Mouse (Mus musculus) CH12.LX (cell line): ENCODE measurements around the gene H2al1k. TPM values are rescaled to one million over a fixed set of nuclear protein-coding genes. Genes with fewer than 3 reads are reported as not detected.
"Not testable (repeated sequence)": the region's sequence is repeated elsewhere in the genome, so short reads cannot be mapped to it uniquely, and the experiment has no call there.

Source experiments
- DNase-seq: peaks from one replicate; pipeline ENCODE4 v3.0.0-alpha.2; 2013; ENCODE audit errors: extremely low read depth
- H3K27ac ChIP-seq: 2 replicates; pipeline ENCODE4 v1.5.1; 2012; ENCODE audit warnings: low read depth, mild to moderate bottlenecking, control low read depth, moderate library complexity; ENCODE audit not compliant: insufficient read depth
- H3K27me3 ChIP-seq: replicated peaks from 2 replicates; pipeline ENCODE3; 2012; ENCODE audit warnings: inconsistent platforms
- H3K36me3 ChIP-seq, 2 experiments: replicated peaks in 1 of 2; 2 replicates each; pipeline versions ENCODE3 to v1.6.1; 2012; ENCODE audit warnings: inconsistent platforms in 1 of 2, low read length in 1 of 2, mild to moderate bottlenecking in 1 of 2, mixed read lengths in 1 of 2, moderate library complexity in 1 of 2; ENCODE audit not compliant: control insufficient read depth in 1 of 2, insufficient read depth in 1 of 2
- H3K4me1 ChIP-seq, 2 experiments: 2 replicates each; pipeline ENCODE4 v1.6.1; 2012; ENCODE audit warnings: inconsistent platforms in 1 of 2, moderate library complexity in 1 of 2; ENCODE audit not compliant: insufficient read depth in 2 of 2, control insufficient read depth in 1 of 2
- H3K4me2 ChIP-seq: 2 replicates; pipeline ENCODE4 v1.6.1; 2012; ENCODE audit warnings: low read depth, mild to moderate bottlenecking, control low read depth; ENCODE audit not compliant: poor library complexity, insufficient read depth, severe bottlenecking
- H3K4me3 ChIP-seq, 3 experiments: fragments of 150-350 bp in 1 of 3; sonication (generic) in 1 of 3; replicated peaks in 1 of 3; 2 replicates each; pipeline versions ENCODE3 to v1.5.1; 2011 to 2012; ENCODE audit warnings: low read depth in 2 of 3, low read length in 2 of 3, mild to moderate bottlenecking in 2 of 3, moderate library complexity in 2 of 3, control low read depth in 1 of 3, improper control_type of control experiment in 1 of 3, inconsistent platforms in 1 of 3, mixed read lengths in 1 of 3; ENCODE audit not compliant: poor library complexity in 1 of 3
- H3K79me2 ChIP-seq: replicated peaks from 2 replicates; pipeline ENCODE4 v1.6.1; 2012; ENCODE audit warnings: mild to moderate bottlenecking, moderate library complexity; ENCODE audit not compliant: control insufficient read depth, poor library complexity, insufficient read depth, severe bottlenecking; ENCODE audit errors: extremely low read depth
- H3K9ac ChIP-seq: 2 replicates; pipeline ENCODE4 v1.6.1; 2012; ENCODE audit warnings: low read depth, mild to moderate bottlenecking, control low read depth, moderate library complexity; ENCODE audit not compliant: insufficient read depth
- H3K9me3 ChIP-seq: replicated peaks from 2 replicates; pipeline ENCODE3; 2012; ENCODE audit warnings: low read length, inconsistent platforms, mixed read lengths
- BHLHE40 ChIP-seq: IDR thresholded peaks from 2 replicates; pipeline ENCODE4 v1.6.1; 2011; ENCODE audit warnings: mild to moderate bottlenecking, low read depth, low read length, improper control_type of control experiment
- CHD1 ChIP-seq: IDR thresholded peaks from 2 replicates; pipeline ENCODE4 v1.6.1; 2012; ENCODE audit warnings: low read depth, low read length, improper control_type of control experiment, inconsistent platforms
- CHD2 ChIP-seq: IDR thresholded peaks from 2 replicates; pipeline ENCODE4 v1.6.1; 2011; ENCODE audit warnings: low read length, improper control_type of control experiment
- E2F4 ChIP-seq: IDR thresholded peaks from 2 replicates; pipeline ENCODE4 v1.6.1; 2011; ENCODE audit warnings: low read depth, low read length, improper control_type of control experiment; ENCODE audit not compliant: insufficient replicate concordance
- ELF1 ChIP-seq: IDR thresholded peaks from 2 replicates; pipeline ENCODE4 v1.6.1; 2014; ENCODE audit warnings: low read depth, mild to moderate bottlenecking, inconsistent platforms, low read length, improper control_type of control experiment
- EP300 ChIP-seq: IDR thresholded peaks from 2 replicates; pipeline ENCODE4 v1.6.1; 2011; ENCODE audit warnings: low read length, improper control_type of control experiment
- GABPA ChIP-seq: IDR thresholded peaks from 2 replicates; pipeline ENCODE4 v1.6.1; 2012; ENCODE audit warnings: low read depth, low read length, improper control_type of control experiment, inconsistent platforms; ENCODE audit not compliant: insufficient replicate concordance
- HCFC1 ChIP-seq: IDR thresholded peaks from 2 replicates; pipeline ENCODE4 v1.6.1; 2012; ENCODE audit warnings: low read depth, mild to moderate bottlenecking, inconsistent platforms, low read length, improper control_type of control experiment
- IRF4 ChIP-seq: IDR thresholded peaks from 2 replicates; pipeline ENCODE4 v1.6.1; 2014; ENCODE audit warnings: low read depth, mild to moderate bottlenecking, inconsistent platforms, low read length, improper control_type of control experiment
- JUN ChIP-seq: IDR thresholded peaks from 2 replicates; pipeline ENCODE4 v1.6.1; 2011; ENCODE audit warnings: low read depth, mild to moderate bottlenecking, low read length, improper control_type of control experiment, moderate library complexity; ENCODE audit not compliant: insufficient read depth
- JUND ChIP-seq: conservative IDR thresholded peaks from 2 replicates; pipeline ENCODE4 v1.6.1; 2011; ENCODE audit warnings: low read depth, low read length, improper control_type of control experiment
- MAFK ChIP-seq: IDR thresholded peaks from 2 replicates; pipeline ENCODE4 v1.6.1; 2011; ENCODE audit warnings: low read length, improper control_type of control experiment; ENCODE audit not compliant: insufficient replicate concordance
- MAX ChIP-seq: IDR thresholded peaks from 2 replicates; pipeline ENCODE4 v1.6.1; 2011; ENCODE audit warnings: low read length, improper control_type of control experiment
- MEF2A ChIP-seq: IDR thresholded peaks from 2 replicates; pipeline ENCODE4 v1.6.1; 2014; ENCODE audit warnings: low read depth, mild to moderate bottlenecking, inconsistent platforms, low read length, improper control_type of control experiment, borderline replicate concordance
- MYC ChIP-seq: IDR thresholded peaks from 2 replicates; pipeline ENCODE4 v1.6.1; 2011; ENCODE audit warnings: low read depth, mild to moderate bottlenecking, improper control_type of control experiment, low read length
- NELFE ChIP-seq: IDR thresholded peaks from 2 replicates; pipeline ENCODE4 v1.6.1; 2011; ENCODE audit warnings: low read depth, low read length, improper control_type of control experiment
- NRF1 ChIP-seq: IDR thresholded peaks from 2 replicates; pipeline ENCODE4 v1.6.1; 2014; ENCODE audit warnings: low read depth, mild to moderate bottlenecking, inconsistent platforms, low read length, improper control_type of control experiment, moderate library complexity
- PAX5 ChIP-seq: IDR thresholded peaks from 2 replicates; pipeline ENCODE4 v1.6.1; 2012; ENCODE audit warnings: low read length, inconsistent platforms, mixed read lengths
- POLR2AphosphoS2 ChIP-seq: IDR thresholded peaks from 2 replicates; pipeline ENCODE4 v1.6.1; 2011; ENCODE audit warnings: low read depth, low read length, improper control_type of control experiment
- RAD21 ChIP-seq: IDR thresholded peaks from 2 replicates; pipeline ENCODE4 v1.6.1; 2011; ENCODE audit warnings: low read depth, mild to moderate bottlenecking, low read length, improper control_type of control experiment, moderate library complexity
- SIN3A ChIP-seq: IDR thresholded peaks from 2 replicates; pipeline ENCODE4 v1.6.1; 2012; ENCODE audit warnings: low read length, improper control_type of control experiment, inconsistent platforms
- TBP ChIP-seq: conservative IDR thresholded peaks from 2 replicates; pipeline ENCODE4 v1.6.1; 2011; ENCODE audit warnings: low read depth, low read length, improper control_type of control experiment
- USF1 ChIP-seq: IDR thresholded peaks from 2 replicates; pipeline ENCODE4 v1.6.1; 2014; ENCODE audit warnings: low read depth, mild to moderate bottlenecking, inconsistent platforms, low read length, improper control_type of control experiment
- USF2 ChIP-seq: conservative IDR thresholded peaks from 2 replicates; pipeline ENCODE4 v1.6.1; 2011; ENCODE audit warnings: low read depth, low read length, improper control_type of control experiment
- dilution Hi-C: fragments of 300-500 bp; cut with MboI; formaldehyde crosslinking; loops from 2 replicates; pipeline ENCODE4 v1.14.3; 2020; ENCODE audit warnings: low sequenced_read_pairs; ENCODE audit not compliant: extremely low pct_unique_long_range_greater_than_20kb, extremely low pct_ligation_motif_present
- in situ Hi-C: fragments of 300-500 bp; cut with MboI; formaldehyde crosslinking; loops from 3 replicates; pipeline ENCODE4 v1.14.3; 2019; ENCODE audit warnings: low sequenced_read_pairs, low pct_ligation_motif_present, low pct_unique_long_range_greater_than_20kb, mixed read lengths
- polyA plus RNA-seq: library from polyadenylated mRNA; unstranded; fragments of >175 nt; gene quantifications from 2 replicates; pipeline ENCODE4 v1.2.1, GENCODE M21; 2012; ENCODE audit warnings: low read depth; ENCODE audit not compliant: insufficient read length
- total RNA-seq, 2 experiments: library from RNA; depleted of rRNA; stranded (reverse); fragments of 300-350 nt in 1 of 2; fragments of >200 nt in 1 of 2; gene quantifications; 2 replicates each; pipeline ENCODE4 v1.2.3; 2012 to 2014

H2al1k gene
- total RNA-seq (2012; rRNA removed) (not detected in 2 replicates), total RNA-seq (2014; rRNA removed) (not detected in 2 replicates), polyA plus RNA-seq (not detected in 2 replicates)

GRCm38 (mm10) chrX:9350327-9350726, at the start of gene H2al1k:
TSS of gene H2al1k (plus strand) at chrX:9350627.
- H3K27ac ChIP-seq, H3K9ac ChIP-seq, H3K4me3 ChIP-seq, H3K79me2 ChIP-seq, dilution Hi-C loops, H3K36me3 ChIP-seq, DNase-seq, H3K4me1 ChIP-seq, in situ Hi-C loops, H3K9me3 ChIP-seq, H3K27me3 ChIP-seq, H3K4me2 ChIP-seq: not testable (repeated sequence)

- Histone ChIP-seq H3K4me3 (no peak overlapping the region), H3K36me3 (no peaks in the 10 kb centered on the region), H3K9ac (no peak overlapping the region), H3K27ac (no peak overlapping the region), H3K79me2 (no peaks in the 10 kb centered on the region), H3K27me3 (no peaks in the 10 kb centered on the region), H3K4me2 (no peak overlapping the region), H3K4me1 (no peaks in the 10 kb centered on the region), H3K9me3 (no peaks in the 10 kb centered on the region)
- in situ Hi-C loops, result no loop called here
- dilution Hi-C loops, result no loop called here
- TF ChIP-seq HCFC1 (no peak), MAFK (no peak), CHD2 (no peak), E2F4 (no peak), BHLHE40 (no peak), USF1 (no peak), SIN3A (no peak), POLR2AphosphoS2 (no peak), NELFE (no peak), PAX5 (no peak), JUN (no peak), TBP (no peak), EP300 (no peak), MAX (no peak)
- DNase-seq, result no peak
Observed at GRCm38 (mm10) chrX:9302791-9303190, 47.6 kb upstream of the H2al1k start.

DNA sequence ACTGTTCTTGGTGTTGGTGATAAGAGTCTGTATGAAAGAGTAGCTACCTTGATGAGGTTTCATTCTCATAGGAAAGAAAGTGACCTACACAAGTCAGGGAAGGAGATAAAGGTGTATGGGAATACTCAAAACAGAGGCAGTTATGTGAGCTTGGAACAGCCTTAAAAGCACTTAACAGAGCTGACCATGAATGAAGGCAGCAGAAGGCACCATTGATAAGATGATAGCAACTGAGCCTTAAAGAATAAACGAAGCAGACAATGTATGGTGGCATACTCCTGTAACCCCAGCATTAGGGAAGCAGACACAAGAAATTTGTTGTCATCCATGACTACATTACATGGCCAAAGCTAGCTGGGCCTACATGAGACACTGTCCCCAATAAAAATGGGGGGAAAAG, 47.0 kb upstream of the H2al1k start:
- Histone ChIP-seq H3K27ac (no peak overlapping the region), H3K4me1 (no peaks in the 10 kb centered on the region), H3K79me2 (no peaks in the 10 kb centered on the region), H3K4me3 (no peak overlapping the region), H3K9me3 (no peaks in the 10 kb centered on the region), H3K9ac (no peak overlapping the region), H3K27me3 (no peaks in the 10 kb centered on the region), H3K36me3 (no peaks in the 10 kb centered on the region), H3K4me2 (no peak overlapping the region)
- TF ChIP-seq MEF2A, result no peak
- no peak for TF ChIP-seq E2F4
- no peak for TF ChIP-seq MYC
- TF ChIP-seq RAD21, result no peak
- TF ChIP-seq USF2, result no peak
- TF ChIP-seq CHD1, result no peak
- no peak for TF ChIP-seq BHLHE40
- no peak for TF ChIP-seq GABPA
- no peak for TF ChIP-seq EP300
- no peak for TF ChIP-seq NRF1
- TF ChIP-seq IRF4, result no peak
- TF ChIP-seq JUND, result no peak
- TF ChIP-seq ELF1, result no peak
- in situ Hi-C loops, result no loop called here
- dilution Hi-C loops, result no loop called here
- no peak for DNase-seq
